Mouse (Mus musculus): ENCODE data around the gene Atxn2l. TPM values are rescaled to one million over a fixed set of nuclear protein-coding genes. Genes with fewer than 3 reads are reported as not detected.
"Not testable (repeated sequence)": the region's sequence is repeated elsewhere in the genome, so short reads cannot be mapped to it uniquely, and the experiment has no call there.

Atxn2l gene
- total and polyA plus RNA-seq, 3 experiments = 34.0 to 66.7 (median 37.6) TPM

GRCm38 (mm10) chr7:126499416-126499815 lies 3.8 kb downstream of the Atxn2l start:
- H3K4me3 ChIP-seq = no peak overlapping the region
- TF ChIP-seq CTCF (IDR thresholded peaks at IDR 0.05) (no peak), EP300 (IDR thresholded peaks at IDR 0.05; ENCODE audit: insufficient read depth, low read depth, low read length) (no peak)
- peaks cover 11% of the 10 kb centered on the region for H3K36me3 ChIP-seq (ENCODE audit: control insufficient read depth, insufficient read depth, low read length)
- no peaks in the 10 kb centered on the region for H3K27me3 ChIP-seq (ENCODE audit: control insufficient read depth, insufficient read depth, low read length)
- DNase-seq = no peak
- 86% methylated on average over 7 of the region's 7 CpGs for WGBS
- H3K79me2 ChIP-seq (replicated peaks; ENCODE audit: control insufficient read depth, insufficient read depth, low read length) = no peaks in the 10 kb centered on the region
- H3K27ac ChIP-seq = no peak overlapping the region
- no peak overlapping the region for H3K9ac ChIP-seq (ENCODE audit: low read depth, low read length)
- no peaks in the 10 kb centered on the region for H3K4me1 ChIP-seq (ENCODE audit: control insufficient read depth, insufficient read depth, low read length)
- intact Hi-C loops (cut with DNase I) = no loop called here

- DNase-seq = no peak
- H3K27me3 ChIP-seq (ENCODE audit: control insufficient read depth, insufficient read depth, low read length) = no peaks in the 10 kb centered on the region
- H3K4me1 ChIP-seq (ENCODE audit: control insufficient read depth, insufficient read depth, low read length) = no peaks in the 10 kb centered on the region
- no peak overlapping the region for H3K27ac ChIP-seq
- no peaks in the 10 kb centered on the region for H3K79me2 ChIP-seq (replicated peaks; ENCODE audit: control insufficient read depth, insufficient read depth, low read length)
- peaks cover 11% of the 10 kb centered on the region for H3K36me3 ChIP-seq (ENCODE audit: control insufficient read depth, insufficient read depth, low read length)
- TF ChIP-seq CTCF (IDR thresholded peaks at IDR 0.05) (no peak), EP300 (IDR thresholded peaks at IDR 0.05; ENCODE audit: insufficient read depth, low read depth, low read length) (no peak), POLR2A (IDR thresholded peaks at IDR 0.05; ENCODE audit: insufficient read depth, low read depth, low read length) (no peak)
- intact Hi-C loops (cut with DNase I) = no loop called here
- H3K4me3 ChIP-seq = no peak overlapping the region
- H3K9ac ChIP-seq (ENCODE audit: low read depth, low read length) = no peak overlapping the region
- 90% methylated on average over 12 of the region's 12 CpGs for WGBS
Measured at GRCm38 (mm10) chr7:126497966-126498365, 5.3 kb downstream of the Atxn2l start.

- WGBS = 75% methylated on average over 5 of the region's 5 CpGs
- no peaks in the 10 kb centered on the region for H3K27me3 ChIP-seq (ENCODE audit: control insufficient read depth, insufficient read depth, low read length)
- TF ChIP-seq CTCF (IDR thresholded peaks at IDR 0.05) (no peak), EP300 (IDR thresholded peaks at IDR 0.05; ENCODE audit: insufficient read depth, low read depth, low read length) (no peak), POLR2A (IDR thresholded peaks at IDR 0.05; ENCODE audit: insufficient read depth, low read depth, low read length) (no peak)
- H3K4me3 ChIP-seq = no peak overlapping the region
- H3K79me2 ChIP-seq (replicated peaks; ENCODE audit: control insufficient read depth, insufficient read depth, low read length) = no peaks in the 10 kb centered on the region
- peaks cover 11% of the 10 kb centered on the region for H3K36me3 ChIP-seq (ENCODE audit: control insufficient read depth, insufficient read depth, low read length)
- no peak for DNase-seq
- H3K4me1 ChIP-seq (ENCODE audit: control insufficient read depth, insufficient read depth, low read length) = no peaks in the 10 kb centered on the region
- H3K9ac ChIP-seq (ENCODE audit: low read depth, low read length) = no peak overlapping the region
- intact Hi-C loops (cut with DNase I) = no loop called here
- no peak overlapping the region for H3K27ac ChIP-seq
Measured at GRCm38 (mm10) chr7:126496475-126496874, 6.8 kb downstream of the Atxn2l start.

DNA sequence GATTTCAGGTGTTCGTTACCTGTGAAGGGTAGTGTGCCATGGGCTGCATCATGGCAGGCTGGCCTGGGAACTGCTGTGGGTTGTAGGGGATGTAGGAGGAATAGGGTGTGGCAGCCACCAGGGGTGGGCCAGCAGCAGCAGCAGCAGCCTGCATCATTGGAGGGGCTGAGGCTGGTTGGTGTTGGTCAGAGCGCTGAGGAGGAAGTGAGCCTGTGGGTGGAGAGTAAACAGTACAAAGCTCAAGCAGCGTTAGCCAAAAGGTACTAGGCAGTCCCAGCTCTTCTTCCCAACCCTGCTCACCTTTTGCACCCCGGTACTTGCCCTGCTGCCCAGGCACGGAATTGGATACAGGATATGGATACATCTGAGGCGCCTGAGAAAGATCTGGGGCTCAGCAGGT lies 9.1 kb downstream of the Atxn2l start:
- no peak overlapping the region for H3K4me3 ChIP-seq
- TF ChIP-seq CTCF (IDR thresholded peaks at IDR 0.05) = no peak
- TF ChIP-seq EP300 (IDR thresholded peaks at IDR 0.05; ENCODE audit: insufficient read depth, low read depth, low read length) = no peak
- no peak for TF ChIP-seq POLR2A (IDR thresholded peaks at IDR 0.05; ENCODE audit: insufficient read depth, low read depth, low read length)
- H3K4me1 ChIP-seq (ENCODE audit: control insufficient read depth, insufficient read depth, low read length) = no peaks in the 10 kb centered on the region
- no peaks in the 10 kb centered on the region for H3K27me3 ChIP-seq (ENCODE audit: control insufficient read depth, insufficient read depth, low read length)
- H3K27ac ChIP-seq = no peak overlapping the region
- H3K36me3 ChIP-seq (ENCODE audit: control insufficient read depth, insufficient read depth, low read length) = peaks cover 2% of the 10 kb centered on the region
- 86% methylated on average over 6 of the region's 6 CpGs for WGBS
- no peaks in the 10 kb centered on the region for H3K79me2 ChIP-seq (replicated peaks; ENCODE audit: control insufficient read depth, insufficient read depth, low read length)
- no peak for DNase-seq
- intact Hi-C loops (cut with DNase I) = no loop called here
- H3K9ac ChIP-seq (ENCODE audit: low read depth, low read length) = no peak overlapping the region

DNA sequence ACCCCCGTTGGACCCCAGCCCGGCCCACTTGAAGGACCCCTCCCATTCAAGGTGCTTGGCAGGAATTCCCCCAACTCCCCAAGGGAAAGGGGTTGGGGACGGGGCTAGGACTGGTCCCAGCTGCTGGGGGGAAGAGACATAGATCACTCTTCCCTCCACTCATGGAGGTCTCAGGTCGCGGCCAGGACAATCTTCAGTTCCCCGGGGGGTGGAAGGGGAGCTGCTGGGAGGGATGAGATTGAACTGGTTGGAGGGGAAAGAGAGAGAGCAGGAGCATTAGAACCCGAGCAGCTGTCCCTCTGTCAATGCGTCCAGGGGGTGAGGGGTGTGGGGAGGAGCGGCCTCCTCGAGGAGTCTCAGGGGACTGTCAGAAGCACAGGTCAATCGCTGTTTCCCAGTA lies 11.3 kb downstream of the Atxn2l start:
- WGBS = 59% methylated on average over 11 of the region's 11 CpGs
- TF ChIP-seq CTCF (IDR thresholded peaks at IDR 0.05) (no peak), EP300 (IDR thresholded peaks at IDR 0.05; ENCODE audit: insufficient read depth, low read depth, low read length) (no peak), POLR2A (IDR thresholded peaks at IDR 0.05; ENCODE audit: insufficient read depth, low read depth, low read length) (no peak)
- intact Hi-C loops (cut with DNase I) = no loop called here
- Histone ChIP-seq H3K27me3 (ENCODE audit: control insufficient read depth, insufficient read depth, low read length) (no peaks in the 10 kb centered on the region), H3K4me3 (no peak overlapping the region), H3K9ac (ENCODE audit: low read depth, low read length) (no peak overlapping the region), H3K36me3 (ENCODE audit: control insufficient read depth, insufficient read depth, low read length) (no peaks in the 10 kb centered on the region; the same call in 1 of the 2 replicates), H3K27ac (no peak overlapping the region), H3K79me2 (replicated peaks; ENCODE audit: control insufficient read depth, insufficient read depth, low read length) (no peaks in the 10 kb centered on the region), H3K4me1 (ENCODE audit: control insufficient read depth, insufficient read depth, low read length) (no peaks in the 10 kb centered on the region)
- DNase-seq = no peak

- intact Hi-C loops (cut with DNase I) = no loop called here
- H3K4me1 ChIP-seq (ENCODE audit: control insufficient read depth, insufficient read depth, low read length) = no peaks in the 10 kb centered on the region
- H3K27me3 ChIP-seq (ENCODE audit: control insufficient read depth, insufficient read depth, low read length) = no peaks in the 10 kb centered on the region
- H3K4me3 ChIP-seq = no peak overlapping the region
- H3K79me2 ChIP-seq (replicated peaks; ENCODE audit: control insufficient read depth, insufficient read depth, low read length) = no peaks in the 10 kb centered on the region
- H3K36me3 ChIP-seq (ENCODE audit: control insufficient read depth, insufficient read depth, low read length) = no peaks in the 10 kb centered on the region; the same call in 1 of the 2 replicates
- WGBS = 63% methylated on average over 1 of the region's 1 CpGs
- no peak for DNase-seq
- H3K27ac ChIP-seq = no peak overlapping the region
- TF ChIP-seq CTCF (IDR thresholded peaks at IDR 0.05) (no peak), EP300 (IDR thresholded peaks at IDR 0.05; ENCODE audit: insufficient read depth, low read depth, low read length) (no peak), POLR2A (IDR thresholded peaks at IDR 0.05; ENCODE audit: insufficient read depth, low read depth, low read length) (no peak)
- H3K9ac ChIP-seq (ENCODE audit: low read depth, low read length) = no peak overlapping the region
Measured at GRCm38 (mm10) chr7:126491005-126491404, 12.2 kb downstream of the Atxn2l start.

DNA sequence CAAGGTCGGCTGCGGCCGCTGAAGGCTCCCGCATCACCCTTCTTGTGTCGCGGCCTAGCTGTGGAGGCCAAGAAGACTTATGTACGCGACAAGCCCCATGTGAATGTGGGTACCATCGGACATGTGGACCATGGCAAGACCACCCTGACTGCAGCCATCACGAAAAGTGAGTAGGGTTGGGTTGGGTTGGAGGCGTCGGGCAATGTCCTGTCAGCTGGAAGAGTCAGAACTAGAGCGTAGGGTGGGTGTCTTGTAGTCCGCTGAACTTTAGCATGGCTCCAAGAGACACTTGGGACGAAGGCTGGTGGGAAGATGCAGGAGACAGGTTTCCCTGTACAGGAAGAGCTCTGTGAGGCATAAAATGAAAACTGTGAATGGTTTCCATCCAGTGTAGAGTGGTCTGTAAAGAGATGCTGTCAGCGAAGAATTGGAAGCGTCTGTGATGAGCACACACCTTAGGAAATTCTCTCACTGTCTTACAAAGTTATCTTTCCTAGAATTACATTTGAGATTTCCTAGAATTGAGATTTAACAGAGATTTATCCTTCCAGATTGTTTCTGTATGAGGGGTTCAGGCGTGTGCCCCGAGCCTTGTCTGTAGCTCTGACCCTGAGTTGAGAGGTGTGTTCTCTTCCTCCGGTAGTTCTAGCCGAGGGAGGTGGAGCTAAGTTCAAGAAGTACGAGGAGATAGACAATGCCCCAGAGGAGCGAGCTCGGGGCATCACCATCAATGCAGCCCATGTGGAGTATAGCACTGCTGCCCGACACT lies 15.4 kb downstream of the Atxn2l start:
- intact Hi-C loops (cut with DNase I) = loop anchor here (1.0 to 5.0 kb wide), 2 partner anchors 14 to 210 kb away; partner anchors contain the start of genes Bola2 and Slx1b
- WGBS = 6% methylated on average over 25 of the region's 25 CpGs

More for the DNA sequence above, 15.4 kb downstream of the Atxn2l start:
- not testable (repeated sequence) for H3K27me3 ChIP-seq (ENCODE audit: control insufficient read depth, insufficient read depth, low read length); H3K79me2 ChIP-seq (replicated peaks; ENCODE audit: control insufficient read depth, insufficient read depth, low read length); H3K36me3 ChIP-seq (ENCODE audit: control insufficient read depth, insufficient read depth, low read length); H3K4me1 ChIP-seq (ENCODE audit: control insufficient read depth, insufficient read depth, low read length); DNase-seq
- Histone ChIP-seq H3K9ac (ENCODE audit: low read depth, low read length) (peak overlapping the region; percentile 94), H3K27ac (peak overlapping the region; percentile 88), H3K4me3 (peak overlapping the region; percentile 99)

Data from heart, adult 2 months (tissue).